Mouse (Mus musculus) adrenal gland, adult 18-20 months (tissue): ENCODE data around the gene Jak2. TPM values are rescaled to one million over a fixed set of nuclear protein-coding genes. Genes with fewer than 3 reads are reported as not detected.
A peak's percentile ranks its signal among the peaks of the same experiment; 100 is the strongest.

ENCODE experiments used
- DNase-seq, 2 experiments: peaks; one replicate each; pipeline ENCODE4 v3.0.0; 2021 to 2022; ENCODE audit warnings: low spot score in 2 of 2
- total RNA-seq, 2 experiments: library from RNA; stranded (reverse); gene quantifications; 1 replicate in 1 of 2; 2 replicates in 1 of 2; pipeline ENCODE4 v1.2.3; 2021

Gene Jak2
- total RNA-seq, 2 experiments from 2014 or later, result 13.0 to 18.2 TPM

DNA sequence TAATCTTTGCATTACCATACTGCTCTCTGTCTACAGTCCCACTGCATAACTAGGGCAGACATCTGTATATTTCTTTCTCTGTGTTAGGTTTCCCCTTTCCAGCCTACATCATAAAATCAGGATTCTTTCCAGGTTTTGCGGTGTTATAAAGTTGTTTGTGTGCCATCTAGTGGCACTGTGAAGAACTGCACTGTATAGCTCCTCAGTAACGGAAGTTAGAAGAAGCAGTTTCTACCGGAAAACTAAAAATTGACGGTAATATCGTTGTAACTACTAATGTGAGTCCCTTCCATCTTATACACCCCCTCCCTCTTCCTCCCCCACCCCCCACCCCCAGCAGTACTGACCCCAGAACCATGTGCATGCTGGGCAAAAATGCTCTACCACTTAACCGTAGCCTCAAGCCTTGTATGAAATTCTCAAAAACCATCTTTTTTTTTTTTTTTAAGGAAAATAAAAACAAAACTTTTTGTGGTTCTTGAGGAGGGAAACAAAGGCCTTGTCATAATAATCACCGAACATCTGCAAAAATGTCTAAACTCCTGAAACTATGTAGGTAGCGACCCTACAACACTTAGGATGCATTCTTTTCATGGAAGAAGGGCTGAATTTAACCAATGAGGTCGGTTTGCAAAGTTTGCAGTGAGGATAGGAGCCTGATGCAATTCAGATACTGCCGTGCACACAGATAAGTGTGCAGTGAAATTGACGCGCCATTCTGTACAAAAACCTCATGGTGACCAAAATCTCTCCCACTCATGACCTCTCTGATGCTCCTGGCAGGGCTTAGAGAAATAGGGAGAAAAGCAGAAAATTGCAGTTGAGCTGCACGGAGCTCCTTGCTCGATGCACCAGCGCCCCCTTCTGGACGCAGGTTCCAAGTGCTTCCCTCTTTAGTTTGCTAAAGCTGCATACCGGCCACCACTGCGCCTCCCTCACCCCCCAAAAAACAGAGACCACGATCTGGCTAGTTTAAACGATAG, 103.6 kb downstream of the Jak2 start:
- peak; percentile 86 to 91 for DNase-seq

DNA sequence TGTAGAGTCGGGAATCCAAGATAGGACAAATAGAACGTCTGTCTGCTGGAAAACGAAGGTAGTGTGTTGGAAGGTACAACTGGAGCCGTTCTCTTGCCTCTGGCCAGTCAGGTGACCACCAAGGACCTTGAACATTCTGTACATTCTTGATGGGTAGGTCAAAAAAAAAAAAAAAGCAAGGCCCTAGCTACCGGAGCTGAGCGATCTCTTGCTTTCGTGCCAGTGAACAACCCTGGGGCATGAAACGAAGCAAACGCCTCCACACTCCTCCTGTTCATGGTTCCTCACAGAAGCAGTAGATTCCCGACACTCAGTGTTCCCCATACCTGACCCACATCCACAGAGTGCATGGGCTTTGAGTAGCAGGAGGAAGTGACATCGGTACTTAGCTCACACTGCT, 104.7 kb downstream of the Jak2 start:
- DNase-seq, result no peak

DNA sequence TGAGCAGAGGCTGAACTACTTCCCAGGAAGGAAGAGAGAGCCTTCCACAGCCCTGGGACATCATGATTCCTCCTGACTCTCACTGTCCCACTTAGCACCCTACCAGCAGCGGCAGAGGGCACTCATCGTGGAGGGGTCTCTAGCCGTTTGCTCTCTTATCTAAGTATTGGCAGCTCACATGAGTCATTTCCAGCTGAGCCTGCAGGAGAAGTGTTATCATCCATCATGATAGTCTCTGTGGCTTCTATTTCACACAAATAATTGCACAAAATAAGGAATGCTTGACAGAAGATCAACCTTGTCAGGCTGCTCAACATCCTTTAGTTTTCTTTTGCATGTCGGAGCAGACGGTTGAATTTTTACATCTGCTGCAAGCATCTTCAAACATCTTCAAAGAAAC, 108.6 kb downstream of the Jak2 start:
- no peak for DNase-seq

DNA sequence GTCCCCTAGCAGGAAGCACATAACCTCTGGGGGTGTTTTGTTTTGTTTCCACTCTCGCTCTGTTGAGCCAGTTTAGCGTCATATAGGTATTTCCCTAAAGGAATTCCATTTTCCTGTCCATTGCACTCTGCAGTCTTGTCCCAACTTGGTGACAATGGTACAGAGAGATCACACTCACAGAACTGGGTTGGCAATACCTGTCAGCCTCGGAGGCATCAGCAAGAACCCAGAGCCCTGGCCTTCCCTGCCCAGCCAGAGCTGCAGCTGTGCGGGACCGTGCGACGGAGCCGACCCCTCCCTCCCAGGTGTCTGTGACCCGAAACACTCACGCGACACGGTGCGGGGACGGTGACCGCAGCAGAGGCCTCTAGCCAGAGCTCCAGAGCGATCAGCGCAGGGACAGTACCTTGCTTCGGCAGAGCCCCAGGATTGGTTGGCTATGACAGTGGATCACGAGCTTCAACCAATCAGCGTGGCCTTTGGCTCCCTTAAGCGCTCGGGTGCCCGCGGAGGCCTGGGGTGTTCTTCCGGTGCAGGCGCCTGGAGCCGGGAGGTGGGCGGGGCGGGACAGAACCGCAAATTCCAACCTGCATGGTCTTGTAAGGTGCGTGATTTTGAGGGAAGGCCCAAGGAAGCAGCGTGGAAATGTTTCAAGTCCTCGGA, 110.0 kb downstream of the Jak2 start:
- DNase-seq, result peak; percentile 79 to 82

DNA sequence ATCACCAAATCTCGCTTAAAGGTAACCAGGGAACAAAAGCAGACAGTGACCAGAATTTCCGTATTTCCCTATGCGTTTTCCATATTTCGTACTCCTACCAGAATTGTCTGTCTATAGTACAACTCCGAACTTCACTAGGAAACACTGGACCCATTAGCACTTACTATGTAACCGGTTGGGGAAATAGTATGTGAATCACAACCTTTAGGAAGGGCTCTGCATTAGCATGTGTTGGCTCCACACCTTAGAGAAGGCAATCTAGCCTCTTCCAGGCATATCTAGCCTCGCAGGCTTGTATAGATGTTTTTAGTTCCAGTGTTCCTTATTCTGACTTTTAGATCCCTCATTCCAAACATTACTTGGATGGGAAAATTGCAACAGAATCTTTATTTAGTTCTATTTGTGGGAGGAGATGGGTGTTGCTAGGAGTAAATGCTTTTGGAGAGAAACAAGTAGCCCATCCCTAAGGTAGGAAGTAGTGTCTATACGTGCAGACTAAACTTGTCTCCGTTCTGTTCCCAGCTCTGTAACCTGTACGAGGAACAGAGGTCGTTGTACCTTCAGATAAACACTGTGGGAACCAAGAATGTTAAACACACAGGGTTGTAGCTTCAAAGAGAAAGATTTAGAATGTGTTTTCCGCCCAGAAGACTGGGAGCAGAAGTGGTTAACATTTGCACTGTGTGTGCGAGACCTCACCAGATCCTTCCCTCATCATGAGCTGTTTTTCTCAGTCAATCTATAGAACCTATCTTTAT, 110.7 kb downstream of the Jak2 start:
- DNase-seq, result no peak

Other genes starting within 250 kb of the Jak2 start
- gene Ak3, start 203.9 kb upstream of the Jak2 start, total RNA-seq, result 100 to 1,000 TPM; 132 to 214 TPM
- 10 to 100 TPM; 18.5 to 28.8 TPM for gene Rcl1, start 150.5 kb upstream of the Jak2 start, total RNA-seq
- gene Insl6, start 73.5 kb downstream of the Jak2 start, total RNA-seq, result 1 to 10 TPM in 1 of 2 experiments, under 1 TPM in 1; 0.76 to 1.5 TPM
- not detected for gene Rln1, start 82.8 kb downstream of the Jak2 start, total RNA-seq
- 10 to 100 TPM; 47.6 to 49.4 TPM for gene Plgrkt, start 115.6 kb downstream of the Jak2 start, total RNA-seq
- 1 to 10 TPM; 4.7 to 5.1 TPM for gene Cd274, start 115.6 kb downstream of the Jak2 start, total RNA-seq
- not detected for gene Pdcd1lg2, start 159.1 kb downstream of the Jak2 start, total RNA-seq